Mouse (Mus musculus): ENCODE data around the gene Fto. TPM values are rescaled to one million over a fixed set of nuclear protein-coding genes. Genes with fewer than 3 reads are reported as not detected.

Fto gene
- total and polyA plus RNA-seq, 2 experiments from 2014 or later = 41.1 to 50.6 TPM

GRCm38 (mm10) chr8:91501960-91502600 lies 188.8 kb downstream of the Fto start:
- Histone ChIP-seq H3K27me3 (ENCODE audit: control insufficient read depth, insufficient read depth, low read length) (no peaks in the 10 kb centered on the region), H3K4me1 (ENCODE audit: control insufficient read depth, insufficient read depth) (peaks cover 30% of the 10 kb centered on the region), H3K4me2 (ENCODE audit: low read depth, low read length) (no peak overlapping the region), H3K4me3 (ENCODE audit: low read depth, low read length) (no peak overlapping the region), H3K36me3 (replicated peaks; ENCODE audit: control insufficient read depth, insufficient read depth, low read length) (no peaks in the 10 kb centered on the region), H3K9ac (replicated peaks; ENCODE audit: low read depth, low read length) (no peak overlapping the region), H3K9me3 (replicated peaks; ENCODE audit: control insufficient read depth, low read length) (no peaks in the 10 kb centered on the region), H3K27ac (ENCODE audit: low read depth) (no peak overlapping the region)
- WGBS = 84% methylated on average over 11 of the region's 11 CpGs
- ATAC-seq (ENCODE audit: insufficient read depth, low read depth) (no peak), DNase-seq (ENCODE audit: low spot score) (no peak)
- TF ChIP-seq EP300 (IDR thresholded peaks at IDR 0.05; ENCODE audit: low read depth) (no peak), CTCF (IDR thresholded peaks at IDR 0.05; ENCODE audit: low read depth) (no peak)

- WGBS = 87% methylated on average over 5 of the region's 5 CpGs
- ATAC-seq (ENCODE audit: insufficient read depth, low read depth) (no peak), DNase-seq (ENCODE audit: low spot score) (no peak)
- no peaks in the 10 kb centered on the region for H3K9me3 ChIP-seq (replicated peaks; ENCODE audit: control insufficient read depth, low read length)
- peaks cover 34% of the 10 kb centered on the region for H3K4me1 ChIP-seq (ENCODE audit: control insufficient read depth, insufficient read depth)
- H3K4me2 ChIP-seq (ENCODE audit: low read depth, low read length) = no peak overlapping the region
- no peaks in the 10 kb centered on the region for H3K36me3 ChIP-seq (replicated peaks; ENCODE audit: control insufficient read depth, insufficient read depth, low read length)
- H3K27me3 ChIP-seq (ENCODE audit: control insufficient read depth, insufficient read depth, low read length) = no peaks in the 10 kb centered on the region
- H3K27ac ChIP-seq (ENCODE audit: low read depth) = no peak overlapping the region
- no peak for TF ChIP-seq CTCF (IDR thresholded peaks at IDR 0.05; ENCODE audit: low read depth)
- no peak for TF ChIP-seq EP300 (IDR thresholded peaks at IDR 0.05; ENCODE audit: low read depth)
- H3K4me3 ChIP-seq (ENCODE audit: low read depth, low read length) = no peak overlapping the region
- no peak overlapping the region for H3K9ac ChIP-seq (replicated peaks; ENCODE audit: low read depth, low read length)
These were observed 189.5 kb downstream of the Fto start for GRCm38 (mm10) chr8:91502791-91503190.

GRCm38 (mm10) chr8:91504360-91504759 lies 191.0 kb downstream of the Fto start:
- no peak for TF ChIP-seq CTCF (IDR thresholded peaks at IDR 0.05; ENCODE audit: low read depth)
- no peak for TF ChIP-seq EP300 (IDR thresholded peaks at IDR 0.05; ENCODE audit: low read depth)
- Histone ChIP-seq H3K27me3 (ENCODE audit: control insufficient read depth, insufficient read depth, low read length) (no peaks in the 10 kb centered on the region), H3K4me2 (ENCODE audit: low read depth, low read length) (peak overlapping the region; percentile 30), H3K4me1 (ENCODE audit: control insufficient read depth, insufficient read depth) (peaks cover 37% of the 10 kb centered on the region), H3K27ac (ENCODE audit: low read depth) (peak overlapping the region; percentile 53; the same call in 1 of the 2 replicates), H3K9me3 (replicated peaks; ENCODE audit: control insufficient read depth, low read length) (no peaks in the 10 kb centered on the region), H3K4me3 (ENCODE audit: low read depth, low read length) (no peak overlapping the region), H3K36me3 (replicated peaks; ENCODE audit: control insufficient read depth, insufficient read depth, low read length) (no peaks in the 10 kb centered on the region), H3K9ac (replicated peaks; ENCODE audit: low read depth, low read length) (no peak overlapping the region)
- 88% methylated on average over 3 of the region's 3 CpGs for WGBS
- DNase-seq (ENCODE audit: low spot score) (no peak), ATAC-seq (ENCODE audit: insufficient read depth, low read depth) (0 out of 2 replicates have a peak, but pooled peaks have one; percentile 4)

- TF ChIP-seq EP300 (IDR thresholded peaks at IDR 0.05; ENCODE audit: low read depth) (no peak), CTCF (IDR thresholded peaks at IDR 0.05; ENCODE audit: low read depth) (no peak)
- DNase-seq (ENCODE audit: low spot score) (peak; percentile 61), ATAC-seq (ENCODE audit: insufficient read depth, low read depth) (peak; percentile 77)
- Histone ChIP-seq H3K9me3 (replicated peaks; ENCODE audit: control insufficient read depth, low read length) (no peaks in the 10 kb centered on the region), H3K4me2 (ENCODE audit: low read depth, low read length) (peak overlapping the region; percentile 30), H3K36me3 (replicated peaks; ENCODE audit: control insufficient read depth, insufficient read depth, low read length) (no peaks in the 10 kb centered on the region), H3K27me3 (ENCODE audit: control insufficient read depth, insufficient read depth, low read length) (no peaks in the 10 kb centered on the region), H3K4me3 (ENCODE audit: low read depth, low read length) (no peak overlapping the region), H3K4me1 (ENCODE audit: control insufficient read depth, insufficient read depth) (peaks cover 37% of the 10 kb centered on the region), H3K27ac (ENCODE audit: low read depth) (peak overlapping the region; percentile 53; the same call in 1 of the 2 replicates), H3K9ac (replicated peaks; ENCODE audit: low read depth, low read length) (no peak overlapping the region)
- 30% methylated on average over 10 of the region's 10 CpGs for WGBS
These were observed 191.6 kb downstream of the Fto start for GRCm38 (mm10) chr8:91504891-91505290.

- Histone ChIP-seq H3K27me3 (ENCODE audit: control insufficient read depth, insufficient read depth, low read length) (no peaks in the 10 kb centered on the region), H3K4me3 (ENCODE audit: low read depth, low read length) (no peak overlapping the region), H3K9me3 (replicated peaks; ENCODE audit: control insufficient read depth, low read length) (no peaks in the 10 kb centered on the region), H3K36me3 (replicated peaks; ENCODE audit: control insufficient read depth, insufficient read depth, low read length) (no peaks in the 10 kb centered on the region), H3K27ac (ENCODE audit: low read depth) (no peak overlapping the region), H3K9ac (replicated peaks; ENCODE audit: low read depth, low read length) (no peak overlapping the region), H3K4me1 (ENCODE audit: control insufficient read depth, insufficient read depth) (peaks cover 37% of the 10 kb centered on the region), H3K4me2 (ENCODE audit: low read depth, low read length) (no peak overlapping the region)
- TF ChIP-seq CTCF (IDR thresholded peaks at IDR 0.05; ENCODE audit: low read depth) (no peak), EP300 (IDR thresholded peaks at IDR 0.05; ENCODE audit: low read depth) (no peak)
- WGBS = 86% methylated on average over 8 of the region's 8 CpGs
- no peak for ATAC-seq (ENCODE audit: insufficient read depth, low read depth)
- no peak for DNase-seq (ENCODE audit: low spot score)
These were observed 192.2 kb downstream of the Fto start for GRCm38 (mm10) chr8:91505411-91505954.
